Mouse (Mus musculus) common myeloid progenitor, adult 5-6 weeks (primary cell): ENCODE measurements around the gene Sox10. TPM values are rescaled to one million over a fixed set of nuclear protein-coding genes. Genes with fewer than 3 reads are reported as not detected.

Experiments used
- ATAC-seq: replicated peaks from 2 replicates; pipeline ENCODE4 v1.8.0; 2016; ENCODE audit warnings: low read depth, mild to moderate bottlenecking, moderate TSS enrichment, inconsistent platforms; ENCODE audit not compliant: poor library complexity, severe bottlenecking
- total RNA-seq: library from RNA; stranded (forward); fragments of 200-1000, 187-1606 nt; gene quantifications from 2 replicates; pipeline ENCODE4 v1.2.3, GENCODE M21; 2017

The Sox10 gene
- not detected in 2 replicates for total RNA-seq

DNA sequence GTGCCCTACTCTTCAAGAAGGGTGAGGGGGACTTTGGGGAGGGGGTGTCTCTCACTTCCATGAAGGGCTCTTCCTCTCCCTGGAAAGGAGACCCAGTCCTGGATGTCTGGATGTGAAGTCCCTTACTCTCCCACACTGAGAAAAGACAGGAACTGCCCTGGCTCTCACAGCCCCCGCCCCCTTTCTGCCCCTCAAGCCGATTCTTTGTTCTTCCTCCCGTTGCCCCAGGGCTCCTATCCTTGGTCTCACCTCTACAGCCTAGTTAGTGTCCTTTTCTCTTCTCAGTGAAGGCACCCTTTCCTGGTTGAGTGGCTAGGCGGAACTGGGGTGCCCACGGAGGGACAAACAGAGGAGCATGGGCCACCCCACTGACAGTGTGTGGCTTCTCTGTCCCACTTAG, at the start of gene Sox10:
Sox10 (minus strand) TSS at position 101 of the 400 bp plus-strand sequence.
- no peak for ATAC-seq

DNA sequence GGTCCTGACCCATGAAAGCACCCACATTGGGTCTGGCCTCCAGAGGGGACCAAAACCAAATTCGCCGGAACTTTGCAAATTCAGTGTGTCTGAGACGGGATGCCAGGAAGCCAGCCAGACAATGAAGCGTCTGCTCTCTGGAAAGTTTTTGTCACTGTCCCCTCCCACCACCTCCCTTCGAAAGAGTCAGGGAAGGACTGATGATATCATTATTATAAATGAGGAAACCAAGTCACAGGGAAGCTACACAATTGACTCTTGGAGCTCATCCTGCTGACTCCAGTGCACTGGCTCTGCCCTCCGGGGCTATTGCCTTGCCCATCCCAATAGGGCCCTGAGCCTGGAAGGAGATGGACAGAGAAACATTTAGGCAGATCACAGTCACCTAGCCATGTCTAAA, 48.6 kb upstream of the Sox10 start:
- ATAC-seq = no peak

DNA sequence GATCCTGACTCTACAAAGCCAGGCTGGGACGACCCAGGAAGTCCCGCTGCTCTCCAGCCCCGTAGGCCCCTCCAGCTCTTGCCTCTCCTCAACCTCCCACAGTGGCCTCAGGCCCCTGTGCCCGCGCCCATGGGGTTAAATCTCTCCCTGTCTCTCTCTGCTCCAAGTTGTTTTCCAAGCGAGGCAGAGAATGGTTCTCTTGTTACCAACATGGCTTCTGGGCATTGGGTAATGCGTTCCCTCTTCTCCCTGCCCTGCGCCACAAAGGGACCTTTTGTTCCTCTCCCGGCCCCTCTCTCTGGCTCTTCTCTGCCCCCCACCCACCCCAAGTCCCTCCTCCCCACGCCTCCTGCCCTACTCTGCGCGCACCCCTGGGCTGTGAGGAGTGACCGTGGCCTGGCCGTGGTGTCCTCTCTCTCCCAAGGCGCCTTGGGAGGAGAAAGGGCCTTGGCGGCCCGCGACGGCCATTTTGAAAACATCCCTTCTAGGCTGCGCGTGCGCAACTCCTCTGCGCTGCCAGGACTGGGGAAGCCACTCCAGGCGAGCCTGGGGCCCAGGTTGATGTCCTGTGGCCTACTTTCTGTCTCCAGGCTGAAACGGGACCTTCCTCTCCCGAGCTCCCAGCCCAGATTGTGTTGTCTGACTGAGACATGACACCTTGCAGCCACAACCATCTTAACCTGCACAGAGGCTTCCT, 47.9 kb upstream of the Sox10 start:
- no peak for ATAC-seq

DNA sequence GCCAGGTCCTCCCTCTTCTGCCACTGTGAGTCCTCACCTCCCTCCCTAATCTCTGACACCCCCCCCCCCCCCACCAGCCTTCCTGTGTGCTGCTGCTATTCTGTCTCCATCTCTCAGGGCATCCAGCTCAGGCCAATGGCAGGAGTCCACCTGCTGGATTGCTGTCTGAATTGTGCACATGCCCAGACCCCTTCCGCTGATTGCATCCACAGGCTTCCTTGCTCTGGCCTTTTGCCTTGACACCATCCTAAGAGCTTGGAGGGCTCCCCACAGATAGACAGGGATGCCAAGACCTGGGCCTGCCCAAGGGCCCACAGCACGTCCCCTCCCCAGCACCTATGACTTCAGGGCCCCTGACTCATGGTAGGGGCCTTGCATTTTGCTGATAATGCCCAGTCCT, 45.3 kb upstream of the Sox10 start:
- no peak for ATAC-seq

DNA sequence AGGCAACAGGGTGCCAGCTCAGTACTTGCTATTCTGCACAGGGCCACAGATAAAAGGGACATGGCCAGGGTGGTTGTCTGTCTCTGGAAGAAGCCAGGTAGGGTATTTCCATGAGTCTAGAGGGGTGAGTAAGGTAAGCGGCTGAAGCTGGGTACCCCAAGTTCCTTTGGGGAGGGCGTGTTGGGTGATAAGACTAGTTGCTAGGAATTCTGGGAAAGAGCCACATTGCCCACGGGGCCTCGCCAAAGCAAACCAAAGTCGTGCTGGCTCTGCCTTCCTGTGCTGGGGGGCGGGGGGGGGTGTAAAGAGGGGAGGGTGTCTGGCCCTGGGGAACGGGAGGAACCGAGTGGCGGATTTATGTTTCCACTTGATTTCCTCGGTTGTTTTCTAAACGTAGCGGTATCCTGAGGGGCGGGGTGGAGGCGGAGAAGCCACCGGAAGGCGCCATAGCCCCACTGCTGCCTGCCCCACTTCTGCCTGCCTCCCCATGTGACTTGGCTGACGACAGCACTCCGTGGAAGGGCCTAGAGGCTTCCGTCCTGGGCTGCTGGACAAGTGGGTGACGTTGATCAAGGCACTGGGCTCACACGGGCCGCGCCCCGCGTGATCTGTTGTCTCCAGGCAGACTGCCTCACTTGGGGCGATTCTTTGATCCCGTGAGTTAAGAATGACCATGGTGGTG, 43.9 kb upstream of the Sox10 start:
- ATAC-seq = peak; percentile 96

DNA sequence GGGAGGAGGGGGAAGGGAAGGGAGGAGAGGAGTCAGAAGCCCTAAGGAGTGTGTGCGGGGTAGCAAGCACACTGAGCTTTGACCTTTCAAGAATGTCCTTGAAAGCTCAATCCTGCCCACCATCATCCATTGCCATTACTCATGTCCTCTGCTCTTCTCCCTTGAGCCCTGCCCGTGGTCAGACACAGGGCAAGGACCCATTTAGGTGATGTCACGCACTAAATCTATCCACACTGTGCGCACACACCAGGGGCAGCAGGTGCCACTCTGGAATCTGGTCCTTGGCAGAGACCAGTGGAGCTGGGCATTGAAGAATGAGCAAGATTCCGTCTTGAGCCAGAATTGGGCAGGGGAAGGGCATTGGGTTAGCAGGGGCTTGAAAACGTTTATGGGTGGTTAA, 43.2 kb upstream of the Sox10 start:
- no peak for ATAC-seq

DNA sequence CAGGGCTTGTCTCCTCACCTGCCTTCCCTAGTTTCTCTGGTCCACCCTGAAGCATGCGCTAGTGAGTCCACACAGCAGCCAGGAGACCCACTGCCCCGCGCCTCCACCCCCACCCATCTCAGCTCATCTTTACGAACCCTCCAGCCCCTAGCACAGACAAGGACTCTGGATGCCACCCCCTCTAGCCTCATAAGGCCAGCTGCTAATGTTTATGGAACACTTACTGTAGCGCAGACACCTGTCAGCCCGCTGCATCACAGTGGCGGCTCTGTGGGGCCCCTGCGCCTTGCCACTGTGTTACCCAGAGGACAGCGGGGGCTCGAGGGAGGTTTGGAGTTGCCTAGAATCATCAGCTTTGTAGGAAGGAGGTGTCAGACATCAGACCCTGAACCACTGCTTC, 37.5 kb upstream of the Sox10 start:
- ATAC-seq = no peak

DNA sequence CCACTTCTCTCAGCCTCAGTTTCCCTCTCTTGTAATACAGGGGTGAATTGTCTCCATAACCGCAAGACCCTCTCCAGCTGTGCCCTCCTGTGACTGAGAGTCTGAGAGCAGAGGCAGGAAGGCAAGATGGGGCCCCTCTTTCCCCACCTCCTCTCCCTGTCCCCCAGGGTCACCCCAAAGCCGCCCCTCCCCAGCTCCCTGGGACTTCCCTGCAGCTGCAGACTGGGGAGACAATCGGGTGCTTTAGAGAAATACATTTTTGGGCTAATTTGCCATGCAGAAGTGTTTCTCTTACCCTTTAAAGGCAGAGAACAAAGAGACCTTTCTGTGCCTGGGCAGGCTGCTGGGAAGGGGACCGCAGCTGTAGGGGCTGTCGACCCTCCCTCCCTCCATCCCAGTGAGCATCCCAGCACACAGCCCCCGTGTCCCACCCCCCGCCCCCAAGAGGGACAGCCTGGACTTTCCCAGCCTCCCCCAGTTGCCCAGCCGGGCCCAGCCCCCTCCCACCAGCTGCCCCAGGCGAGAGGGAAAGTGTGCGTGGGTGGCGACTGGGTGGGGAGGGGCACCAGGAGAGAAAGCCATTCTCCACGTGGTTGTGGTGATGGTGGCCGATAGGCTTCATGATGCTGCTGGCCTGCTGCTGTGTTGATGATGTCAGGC, 36.6 kb upstream of the Sox10 start:
- no peak for ATAC-seq

DNA sequence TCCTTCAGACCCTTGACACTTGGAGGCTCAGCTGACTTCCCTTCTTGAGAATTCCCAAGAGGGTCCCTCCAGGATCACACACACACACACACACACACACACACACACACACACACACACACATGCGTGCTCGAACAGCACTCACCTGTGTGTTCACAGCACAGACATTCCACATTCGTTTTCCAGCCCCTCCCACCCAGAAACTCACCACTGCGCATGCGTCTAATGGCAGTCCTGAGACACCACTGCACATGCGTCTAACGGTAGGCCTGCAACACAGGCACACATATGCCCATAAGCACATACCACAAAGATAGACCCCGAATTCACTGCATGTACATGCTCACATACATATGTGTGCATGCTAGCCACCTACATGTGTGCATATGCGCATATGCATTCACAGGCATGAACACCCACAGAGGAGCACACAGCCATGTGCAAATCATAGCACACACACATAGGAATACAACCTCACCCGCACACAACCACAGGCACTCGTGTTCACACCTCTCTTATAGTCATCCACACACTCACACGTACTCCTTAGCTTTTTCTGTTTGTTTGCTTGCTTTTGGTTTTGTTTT, 34.4 kb upstream of the Sox10 start:
- no peak for ATAC-seq

DNA sequence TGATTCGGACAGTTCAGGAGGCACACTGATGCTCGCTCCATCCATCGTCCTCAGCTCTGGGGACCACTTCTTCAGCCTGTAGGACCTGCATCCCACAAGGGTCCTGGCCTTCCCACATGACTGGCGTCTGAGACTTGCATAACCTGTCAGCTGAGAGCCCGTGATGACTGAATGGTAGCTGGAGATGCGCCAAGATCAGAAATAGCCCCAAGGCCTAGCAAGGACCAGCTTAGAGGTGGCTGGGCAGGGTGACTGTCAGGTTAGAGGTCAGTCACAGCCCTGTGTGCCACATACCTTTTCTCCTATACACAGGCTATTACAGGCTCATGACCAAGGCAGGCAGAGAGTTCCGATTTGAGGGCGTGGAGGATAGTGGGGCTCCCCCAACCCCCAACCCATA, 30.5 kb upstream of the Sox10 start:
- no peak for ATAC-seq

DNA sequence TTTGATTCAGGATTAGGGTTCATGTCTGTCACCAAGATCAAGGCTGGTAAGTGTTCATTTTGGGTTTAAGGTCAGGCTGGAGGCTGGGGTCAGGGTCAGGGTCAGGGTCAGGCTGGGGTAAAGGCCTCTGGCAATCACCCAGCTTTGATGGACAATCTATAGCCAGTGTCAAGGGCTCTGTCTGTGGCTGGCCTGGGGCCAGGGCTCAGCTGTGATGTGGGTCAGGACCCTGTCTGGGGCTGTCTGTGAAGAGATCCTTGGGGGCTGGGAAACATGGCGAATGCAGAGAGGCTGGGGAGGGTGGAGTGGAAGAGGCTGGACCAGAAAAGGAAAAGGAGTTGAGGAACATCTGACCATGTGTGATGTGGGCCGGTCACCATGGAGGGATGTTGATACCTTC, 29.9 kb upstream of the Sox10 start:
- no peak for ATAC-seq

DNA sequence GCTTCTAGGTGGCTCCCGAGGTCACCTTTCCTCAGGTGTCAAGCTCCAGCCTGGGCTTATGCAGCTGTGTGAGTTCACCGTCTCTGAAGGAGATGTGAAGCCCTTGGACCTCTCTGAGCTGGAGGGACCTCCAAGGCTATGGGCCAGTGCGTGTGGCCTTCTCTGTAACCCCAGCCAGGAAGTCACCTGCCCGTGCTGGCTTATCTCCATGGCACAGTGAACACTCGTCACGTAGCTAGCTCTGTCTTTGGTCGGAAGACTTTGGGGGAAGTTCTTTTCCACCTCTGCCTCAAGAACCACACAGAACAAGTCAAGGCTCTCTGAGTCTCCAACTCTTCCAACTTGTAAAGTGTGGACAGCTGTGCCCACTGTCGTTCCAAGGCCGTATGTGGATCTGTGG, 29.0 kb upstream of the Sox10 start:
- 0 out of 2 replicates have a peak, but pooled peaks have one; percentile 18 for ATAC-seq

DNA sequence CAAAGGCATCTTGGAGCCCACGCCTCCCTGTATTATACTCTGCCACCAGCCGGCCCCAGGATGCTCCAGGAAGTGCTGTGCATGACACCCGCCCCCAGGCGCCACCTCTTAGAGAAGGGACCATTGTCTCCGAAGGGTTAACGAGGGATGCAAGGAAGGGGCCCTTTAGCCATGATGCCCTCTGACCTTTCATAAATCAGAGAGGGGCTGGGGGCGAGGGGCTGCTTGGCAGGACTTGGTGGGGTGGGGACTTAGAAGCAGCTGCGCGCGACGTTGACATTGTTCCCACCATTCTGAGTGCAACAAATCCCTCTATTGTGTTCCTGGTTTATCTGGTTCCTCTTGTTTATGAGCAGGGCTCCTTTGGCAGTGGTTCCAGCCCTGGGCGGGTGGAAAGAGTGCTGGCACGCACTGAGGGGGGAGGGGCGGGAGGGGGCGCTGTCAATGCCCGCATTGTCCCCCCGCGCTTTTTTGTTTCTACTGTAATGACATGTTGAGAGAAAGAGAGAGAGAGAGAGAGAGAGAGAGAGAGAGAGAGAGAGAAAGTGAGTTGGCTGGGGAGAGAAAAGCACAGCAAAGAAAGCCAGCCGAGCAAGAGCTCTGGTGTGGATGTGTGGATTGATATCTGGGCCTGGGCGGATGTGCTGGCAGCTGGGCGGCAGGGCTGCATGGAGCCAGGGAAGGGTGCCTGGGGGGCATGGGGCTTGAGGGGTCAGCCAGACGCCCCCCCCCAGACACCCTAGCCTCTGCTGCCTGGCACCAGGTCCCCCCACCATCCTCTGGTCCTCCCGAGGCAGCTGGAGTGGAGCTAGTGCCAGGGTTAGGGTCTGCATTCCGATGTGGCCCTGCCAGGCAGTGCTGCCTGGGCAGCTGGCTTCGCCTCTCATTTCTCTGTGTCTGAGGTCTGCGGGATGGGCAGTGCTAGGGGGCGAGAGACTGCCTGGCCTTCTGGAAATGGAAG, 28.1 kb upstream of the Sox10 start:
- ATAC-seq = no peak

DNA sequence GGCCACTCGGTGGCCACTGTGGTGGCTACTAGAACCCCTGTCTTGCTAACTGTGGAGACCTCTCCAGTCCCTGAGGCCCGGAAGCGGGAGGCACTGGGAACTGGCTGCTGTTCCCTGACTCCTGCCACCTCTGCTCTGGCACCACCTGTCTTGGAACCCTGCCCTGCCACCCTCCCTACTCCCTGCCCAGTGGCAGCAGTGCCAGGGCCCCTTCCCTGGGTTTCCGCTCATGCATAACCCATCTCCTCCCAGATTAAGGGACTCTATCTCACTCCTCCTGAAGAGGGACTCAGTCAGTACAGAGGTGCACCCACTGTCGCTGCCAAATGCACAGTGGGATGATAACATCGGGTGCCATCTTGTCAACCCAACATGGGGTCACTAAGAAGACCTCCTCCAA, 27.4 kb upstream of the Sox10 start:
- ATAC-seq = no peak

DNA sequence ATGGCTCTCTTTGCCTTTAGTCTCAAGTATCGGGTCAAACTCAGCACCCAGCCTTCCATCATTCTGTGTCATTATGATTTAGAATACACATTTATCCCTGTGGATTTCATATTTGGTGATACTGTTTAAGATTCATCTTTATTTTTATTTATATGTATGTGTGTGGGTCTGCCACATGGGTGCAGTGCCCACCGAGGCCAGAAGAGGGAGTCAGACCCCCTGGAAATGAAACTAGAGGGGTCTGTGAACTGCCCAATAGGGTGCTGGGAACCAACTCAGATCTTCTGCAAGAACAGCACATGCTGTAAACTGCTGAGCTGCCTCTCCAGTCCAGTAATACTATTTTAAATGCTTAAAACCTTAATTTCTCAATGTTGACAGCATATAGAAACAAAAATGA, 26.4 kb upstream of the Sox10 start:
- ATAC-seq = no peak

DNA sequence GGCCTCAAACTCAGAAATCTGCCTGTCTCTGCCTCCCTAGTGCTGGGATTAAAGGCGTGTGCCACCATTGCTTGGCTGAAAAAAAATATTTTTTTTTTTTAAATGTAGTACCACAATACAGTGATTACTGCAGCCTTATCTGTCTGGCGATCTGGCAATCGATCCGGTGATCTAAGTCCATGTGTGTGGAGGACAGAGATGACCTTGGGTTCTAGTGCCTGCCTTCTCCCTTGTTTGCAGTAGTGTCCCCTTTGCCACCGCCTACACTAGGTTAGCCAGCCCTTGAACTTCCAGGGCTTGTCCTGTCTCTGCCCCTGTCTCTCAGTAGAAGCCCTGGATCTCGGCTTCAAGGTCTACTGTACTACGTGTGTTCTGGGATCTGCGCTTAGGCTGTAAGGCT, 22.8 kb upstream of the Sox10 start:
- ATAC-seq = no peak

DNA sequence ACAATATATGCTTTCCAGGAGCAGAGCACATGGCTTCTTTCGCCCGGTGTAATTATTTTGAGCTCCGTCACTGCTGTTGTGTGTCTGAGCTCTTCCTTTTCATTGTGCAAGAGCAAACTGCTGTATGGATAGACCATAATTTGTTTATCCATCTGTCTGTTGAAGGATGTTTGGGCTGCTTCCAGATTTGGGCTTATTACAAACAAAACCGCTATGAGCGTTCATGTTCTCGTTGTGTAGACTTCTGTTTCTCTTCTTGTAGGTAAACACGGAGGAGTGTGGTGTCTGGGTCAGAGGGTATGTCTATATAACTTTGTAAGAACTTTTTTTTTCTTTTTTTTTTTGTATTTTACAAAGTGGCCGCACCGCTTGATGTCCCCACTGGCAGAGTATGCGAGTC, 20.2 kb upstream of the Sox10 start:
- no peak for ATAC-seq

DNA sequence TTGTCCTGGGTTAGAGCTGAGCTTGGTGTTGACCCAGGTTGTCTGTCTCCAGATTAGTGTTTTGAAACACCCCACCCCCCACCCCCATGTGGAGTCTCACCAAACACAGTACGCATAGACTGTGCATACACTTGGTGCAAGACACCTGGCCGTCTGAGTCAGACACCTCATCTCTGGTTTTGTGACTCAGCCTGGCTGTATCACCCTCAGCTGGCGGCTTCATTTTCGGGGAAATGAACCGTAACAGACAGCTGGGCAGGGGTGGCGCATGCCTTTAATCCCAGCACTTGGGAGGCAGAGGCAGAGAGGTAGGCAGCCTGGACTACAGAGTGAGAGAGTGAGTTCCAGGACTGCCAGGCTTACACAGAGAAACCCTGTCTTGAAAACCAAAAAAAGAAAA, 11.9 kb upstream of the Sox10 start:
- no peak for ATAC-seq

DNA sequence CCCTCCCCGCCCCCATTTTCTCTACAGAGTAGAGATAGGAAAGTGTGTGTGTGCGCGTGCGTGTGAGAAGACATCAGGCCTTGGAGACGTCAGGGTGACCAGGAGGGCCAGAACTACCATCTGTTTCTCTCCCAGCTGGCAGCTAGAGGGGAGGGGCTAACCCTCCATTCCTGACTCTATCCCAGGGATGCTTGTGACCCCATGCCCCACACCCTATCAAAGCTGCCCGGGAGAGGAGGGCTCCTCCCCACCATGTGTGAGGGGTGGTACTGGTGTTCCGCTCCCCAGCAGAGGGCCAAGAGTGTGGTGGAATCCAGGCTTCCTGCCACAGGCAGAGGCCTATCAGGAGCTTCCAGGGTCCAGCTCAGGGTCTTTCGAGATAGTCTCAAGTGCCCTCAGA, 1.7 kb upstream of the Sox10 start:
- ATAC-seq = no peak

DNA sequence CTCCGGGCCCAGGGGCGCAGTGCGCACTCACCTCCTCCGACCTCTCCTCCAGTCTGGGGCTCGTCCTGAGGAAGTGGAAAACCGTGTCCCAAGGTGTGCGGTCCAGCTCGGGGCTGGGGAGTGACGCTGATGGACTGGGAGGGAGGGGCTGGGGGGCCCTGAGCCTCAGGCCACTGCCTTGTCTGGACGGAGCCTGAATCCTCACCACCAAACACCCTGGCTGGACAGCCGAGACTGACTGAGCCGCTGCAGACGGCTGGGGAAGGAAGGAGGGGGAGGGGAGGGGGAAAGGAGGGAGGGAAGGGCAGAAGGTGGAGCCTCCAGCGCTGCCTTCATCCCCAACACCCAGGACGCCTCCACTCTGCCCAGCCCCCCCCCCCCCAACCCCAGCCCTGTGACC, 789 bp downstream of the Sox10 start:
- ATAC-seq = no peak
